Mouse (Mus musculus) urinary bladder, postnatal 25 days (tissue): ENCODE results near the gene Ccl11.

ENCODE experiments used
- DNase-seq: peaks from one replicate; pipeline ENCODE4 v3.0.0; 2022; ENCODE audit warnings: low spot score

Ccl11 gene

GRCm38 (mm10) chr11:82057646-82058045, at the start of gene Ccl11:
Ccl11 (plus strand) TSS chr11:82057823.
- DNase-seq: no peak

GRCm38 (mm10) chr11:82010115-82010514, 47.5 kb upstream of the Ccl11 start:
- no peak for DNase-seq

GRCm38 (mm10) chr11:82011411-82012193, 46.0 kb upstream of the Ccl11 start:
- no peak for DNase-seq

GRCm38 (mm10) chr11:82013756-82014155, 43.9 kb upstream of the Ccl11 start:
- DNase-seq: no peak

GRCm38 (mm10) chr11:82015066-82015465, 42.6 kb upstream of the Ccl11 start:
- DNase-seq: no peak

- DNase-seq: no peak
These were observed 41.3 kb upstream of the Ccl11 start for GRCm38 (mm10) chr11:82016181-82016780.

GRCm38 (mm10) chr11:82019389-82019788, 38.2 kb upstream of the Ccl11 start:
- DNase-seq: no peak

- no peak for DNase-seq
These were observed 37.8 kb upstream of the Ccl11 start for GRCm38 (mm10) chr11:82019793-82020192.

GRCm38 (mm10) chr11:82021406-82021805, 36.2 kb upstream of the Ccl11 start:
- DNase-seq: no peak

GRCm38 (mm10) chr11:82022504-82023056, 35.0 kb upstream of the Ccl11 start:
- DNase-seq: no peak

- DNase-seq: no peak
These were observed 33.9 kb upstream of the Ccl11 start for GRCm38 (mm10) chr11:82023769-82024168.

GRCm38 (mm10) chr11:82030171-82030570, 27.5 kb upstream of the Ccl11 start:
- DNase-seq: no peak

GRCm38 (mm10) chr11:82032136-82032535, 25.5 kb upstream of the Ccl11 start:
- no peak for DNase-seq

GRCm38 (mm10) chr11:82032678-82033344, 24.8 kb upstream of the Ccl11 start:
- peak; percentile 51 for DNase-seq

GRCm38 (mm10) chr11:82034446-82034845, 23.2 kb upstream of the Ccl11 start:
- DNase-seq: no peak

GRCm38 (mm10) chr11:82035356-82035755, 22.3 kb upstream of the Ccl11 start, which contains the start of gene Ccl2:
Ccl2 (plus strand) TSS chr11:82035571.
- peak; percentile 57 for DNase-seq

- DNase-seq: no peak
These were observed 21.8 kb upstream of the Ccl11 start for GRCm38 (mm10) chr11:82035857-82036256.

- no peak for DNase-seq
These were observed 19.1 kb upstream of the Ccl11 start, which contains the start of gene Gm17268 for GRCm38 (mm10) chr11:82038535-82038934. Gm17268 (minus strand) TSS chr11:82038562.

GRCm38 (mm10) chr11:82039132-82039660, 18.4 kb upstream of the Ccl11 start:
- no peak for DNase-seq

- no peak for DNase-seq
These were observed 15.9 kb upstream of the Ccl11 start for GRCm38 (mm10) chr11:82041671-82042080.

- DNase-seq: peak; percentile 16
These were observed 12.2 kb upstream of the Ccl11 start, which contains the start of gene Ccl7 for GRCm38 (mm10) chr11:82045471-82045870. Ccl7 (plus strand) TSS chr11:82045712.

GRCm38 (mm10) chr11:82047746-82048415, 9.7 kb upstream of the Ccl11 start:
- peak; percentile 32 for DNase-seq
